Mouse (Mus musculus) heart, embryonic 16.5 days (tissue): ENCODE results near the gene Kmt2a. TPM values are rescaled to one million over a fixed set of nuclear protein-coding genes. Genes with fewer than 3 reads are reported as not detected.

Experiments
- ATAC-seq: fragments of 200-750 bp; cut with Nextera tagmentation; replicated peaks from 2 replicates; pipeline ENCODE4 v1.8.0; 2017; ENCODE audit warnings: moderate number of reproducible peaks; ENCODE audit not compliant: insufficient read depth, low FRiP score; ENCODE audit errors: extremely low read depth
- H3K27ac ChIP-seq: fragments of 300-500 bp; sonication (generic); 2 replicates; pipeline ENCODE4 v1.5.1; 2014; ENCODE audit warnings: mild to moderate bottlenecking, low read length, control low read depth, moderate library complexity
- H3K27me3 ChIP-seq: fragments of 300-500 bp; sonication (generic); 2 replicates; pipeline ENCODE4 v1.6.1; 2014; ENCODE audit warnings: low read length, mixed read lengths; ENCODE audit not compliant: control insufficient read depth, insufficient read depth
- H3K36me3 ChIP-seq: fragments of 300-500 bp; sonication (generic); 2 replicates; pipeline ENCODE4 v1.6.1; 2014; ENCODE audit not compliant: control insufficient read depth, insufficient read depth
- H3K4me1 ChIP-seq: fragments of 300-500 bp; sonication (generic); 2 replicates; pipeline ENCODE4 v1.6.1; 2014; ENCODE audit warnings: low read length, mixed read lengths; ENCODE audit not compliant: control insufficient read depth, insufficient read depth
- H3K4me2 ChIP-seq: fragments of 300-500 bp; sonication (generic); 2 replicates; pipeline ENCODE4 v1.6.1; 2014; ENCODE audit warnings: low read depth, mild to moderate bottlenecking, control low read depth, low read length
- H3K4me3 ChIP-seq: fragments of 300-500 bp; sonication (generic); 2 replicates; pipeline ENCODE4 v1.5.1; 2014; ENCODE audit warnings: mild to moderate bottlenecking, control low read depth, low read length
- H3K9ac ChIP-seq: fragments of 300-500 bp; sonication (generic); 2 replicates; pipeline ENCODE4 v1.6.1; 2014; ENCODE audit warnings: low read length, control low read depth
- H3K9me3 ChIP-seq: fragments of 300-500 bp; sonication (generic); replicated peaks from 2 replicates; pipeline ENCODE4 v1.6.1; 2016; ENCODE audit warnings: low read length; ENCODE audit not compliant: control insufficient read depth
- WGBS: fragments of 180-500 bp; shearing (Covaris S2); extraction: QIAGEN DNeasy Blood & Tissue Kit; methylation state at CpG from one replicate; pipeline ENCODE4 v1.1.7; 2014; 5-methylcytosine and 5-hydroxymethylcytosine counted together
- polyA plus RNA-seq: library from polyadenylated mRNA; unstranded; fragments of >200 nt; fragmentation: Nextera tagmentation; extraction: Ambion mirVana; gene quantifications from 2 replicates; pipeline ENCODE4 v1.2.1, GENCODE M21; 2015

Kmt2a gene
- polyA plus RNA-seq, 1 experiment from 2014 or later: 7.7 TPM

- Histone ChIP-seq H3K4me1 (peaks cover 45% of the 10 kb centered on the region), H3K4me3 (no peak overlapping the region), H3K36me3 (no peaks in the 10 kb centered on the region; the same call in 1 of the 2 replicates), H3K27me3 (no peaks in the 10 kb centered on the region), H3K9ac (no peak overlapping the region), H3K4me2 (no peak overlapping the region), H3K27ac (no peak overlapping the region), H3K9me3 (no peaks in the 10 kb centered on the region)
- ATAC-seq: no peak
These were observed 6.9 kb downstream of the Kmt2a start for GRCm38 (mm10) chr9:44874198-44874597.

GRCm38 (mm10) chr9:44873665-44874064 is 7.4 kb downstream of the Kmt2a start:
- Histone ChIP-seq H3K9me3 (no peaks in the 10 kb centered on the region), H3K9ac (no peak overlapping the region), H3K27ac (no peak overlapping the region), H3K27me3 (no peaks in the 10 kb centered on the region), H3K4me1 (peaks cover 41% of the 10 kb centered on the region), H3K36me3 (no peaks in the 10 kb centered on the region; the same call in 1 of the 2 replicates), H3K4me2 (no peak overlapping the region), H3K4me3 (no peak overlapping the region)
- ATAC-seq: no peak
- WGBS: 56% methylated on average over 5 of the region's 5 CpGs

GRCm38 (mm10) chr9:44868336-44869094 is 12.6 kb downstream of the Kmt2a start:
- WGBS: 81% methylated on average over 13 of the region's 13 CpGs
- Histone ChIP-seq H3K27ac (no peak overlapping the region), H3K4me1 (peaks cover 51% of the 10 kb centered on the region), H3K27me3 (no peaks in the 10 kb centered on the region), H3K36me3 (peaks cover 2% of the 10 kb centered on the region; the same call in 1 of the 2 replicates), H3K4me2 (no peak overlapping the region), H3K9ac (no peak overlapping the region), H3K4me3 (no peak overlapping the region), H3K9me3 (no peaks in the 10 kb centered on the region)
- no peak for ATAC-seq

GRCm38 (mm10) chr9:44867664-44868063 is 13.4 kb downstream of the Kmt2a start:
- 64% methylated on average over 3 of the region's 3 CpGs for whole genome bisulfite sequencing
- no peaks in the 10 kb centered on the region for H3K9me3 ChIP-seq

GRCm38 (mm10) chr9:44866501-44867240 is 14.4 kb downstream of the Kmt2a start:
- 52% methylated on average over 9 of the region's 9 CpGs for WGBS

More at GRCm38 (mm10) chr9:44867664-44868063, 13.4 kb downstream of the Kmt2a start:
- Histone ChIP-seq H3K36me3 (peaks cover 2% of the 10 kb centered on the region; the same call in 1 of the 2 replicates), H3K4me3 (no peak overlapping the region), H3K4me1 (peaks cover 44% of the 10 kb centered on the region), H3K27ac (no peak overlapping the region), H3K9ac (no peak overlapping the region), H3K4me2 (no peak overlapping the region), H3K27me3 (no peaks in the 10 kb centered on the region)
- no peak for ATAC-seq

GRCm38 (mm10) chr9:44861121-44861520 is 20.0 kb downstream of the Kmt2a start:
- H3K27ac ChIP-seq: no peak overlapping the region
- no peaks in the 10 kb centered on the region for H3K27me3 ChIP-seq
- no peak for ATAC-seq
- peaks cover 10% of the 10 kb centered on the region for H3K4me1 ChIP-seq
- H3K9me3 ChIP-seq: peaks cover 6% of the 10 kb centered on the region; the same call in 1 of the 2 replicates
- H3K4me2 ChIP-seq: no peak overlapping the region
- H3K4me3 ChIP-seq: no peak overlapping the region
- H3K9ac ChIP-seq: no peak overlapping the region
- peaks cover 13% of the 10 kb centered on the region for H3K36me3 ChIP-seq

More at GRCm38 (mm10) chr9:44866501-44867240, 14.4 kb downstream of the Kmt2a start:
- peak overlapping the region; percentile 65 for H3K27ac ChIP-seq
- no peak overlapping the region for H3K4me2 ChIP-seq
- peaks cover 6% of the 10 kb centered on the region; the same call in 1 of the 2 replicates for H3K36me3 ChIP-seq
- H3K9me3 ChIP-seq: no peaks in the 10 kb centered on the region
- no peak for ATAC-seq
- no peak overlapping the region for H3K4me3 ChIP-seq
- no peaks in the 10 kb centered on the region for H3K27me3 ChIP-seq
- no peak overlapping the region for H3K9ac ChIP-seq
- H3K4me1 ChIP-seq: peaks cover 38% of the 10 kb centered on the region

GRCm38 (mm10) chr9:44858657-44859056 is 22.4 kb downstream of the Kmt2a start:
- H3K4me3 ChIP-seq: no peak overlapping the region
- 90% methylated on average over 3 of the region's 3 CpGs for WGBS
- no peaks in the 10 kb centered on the region for H3K4me1 ChIP-seq
- peaks cover 11% of the 10 kb centered on the region for H3K36me3 ChIP-seq
- H3K9ac ChIP-seq: no peak overlapping the region
- no peaks in the 10 kb centered on the region for H3K27me3 ChIP-seq
- no peak overlapping the region for H3K4me2 ChIP-seq
- no peak overlapping the region for H3K27ac ChIP-seq
- no peak for ATAC-seq
- peaks cover 6% of the 10 kb centered on the region; the same call in 1 of the 2 replicates for H3K9me3 ChIP-seq

GRCm38 (mm10) chr9:44857405-44857992 is 23.6 kb downstream of the Kmt2a start:
- peaks cover 6% of the 10 kb centered on the region; the same call in 1 of the 2 replicates for H3K9me3 ChIP-seq
- WGBS: 85% methylated on average over 17 of the region's 17 CpGs
- no peak overlapping the region for H3K4me2 ChIP-seq
- H3K4me1 ChIP-seq: no peaks in the 10 kb centered on the region
- H3K36me3 ChIP-seq: peaks cover 11% of the 10 kb centered on the region
- H3K27ac ChIP-seq: no peak overlapping the region
- no peak for ATAC-seq
- no peaks in the 10 kb centered on the region for H3K27me3 ChIP-seq
- H3K9ac ChIP-seq: no peak overlapping the region
- no peak overlapping the region for H3K4me3 ChIP-seq
